Mouse (Mus musculus) bone marrow macrophage, adult 2 months (primary cell): ENCODE results near the gene Dst. TPM values are rescaled to one million over a fixed set of nuclear protein-coding genes. Genes with fewer than 3 reads are reported as not detected.
A peak's percentile ranks its signal among the peaks of the same experiment; 100 is the strongest.

Source experiments
- H3K27ac ChIP-seq: 2 replicates; pipeline ENCODE4 v1.5.1; 2012; ENCODE audit warnings: low read depth, low read length; ENCODE audit not compliant: insufficient read depth
- H3K4me1 ChIP-seq: 2 replicates; pipeline ENCODE4 v1.6.1; 2012; ENCODE audit warnings: low read length; ENCODE audit not compliant: control insufficient read depth, insufficient read depth
- H3K4me3 ChIP-seq: 2 replicates; pipeline ENCODE4 v1.5.1; 2012; ENCODE audit warnings: mild to moderate bottlenecking, low read length, moderate library complexity; ENCODE audit not compliant: insufficient read depth
- CTCF ChIP-seq: IDR thresholded peaks from 2 replicates; pipeline ENCODE4 v1.5.1; 2012; ENCODE audit warnings: low read depth, mild to moderate bottlenecking, low read length, moderate library complexity
- POLR2A ChIP-seq: IDR thresholded peaks from 2 replicates; pipeline ENCODE4 v1.6.1; 2012; ENCODE audit warnings: mild to moderate bottlenecking, low read depth, low read length, borderline replicate concordance
- polyA plus RNA-seq: library from polyadenylated mRNA; stranded (reverse); fragments of >200 nt; gene quantifications from 2 replicates; pipeline ENCODE4 v1.2.4, GENCODE M21; 2012; ENCODE audit not compliant: missing spikeins, insufficient read depth, insufficient read length

The Dst gene
- polyA plus RNA-seq, 1 experiment, result 8.5 TPM

DNA sequence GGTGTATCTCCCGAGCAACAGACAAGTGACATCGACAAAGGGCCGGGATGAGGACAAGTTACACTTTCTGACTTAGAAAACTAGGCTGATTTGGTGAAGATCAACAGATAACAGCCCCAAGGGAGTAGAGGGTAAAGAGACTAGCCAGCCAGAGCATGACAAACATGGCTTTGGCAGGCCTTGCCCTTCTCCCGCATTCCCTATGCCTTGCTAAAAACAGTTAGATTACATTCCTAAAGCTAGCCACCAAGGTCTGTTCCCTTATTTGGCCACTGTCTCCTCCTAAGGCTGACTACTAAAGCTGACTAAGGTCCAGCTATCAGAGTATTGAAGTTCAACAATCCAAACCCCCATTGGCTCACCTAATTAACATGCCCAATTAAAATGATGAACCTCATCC lies 404.8 kb downstream of the Dst start:
- peak overlapping the region; percentile 76; the same call in 1 of the 2 replicates for H3K27ac ChIP-seq
- H3K4me1 ChIP-seq, result peaks cover 24% of the 10 kb centered on the region
- no peak overlapping the region for H3K4me3 ChIP-seq
- TF ChIP-seq POLR2A, result no peak
- TF ChIP-seq CTCF, result no peak

DNA sequence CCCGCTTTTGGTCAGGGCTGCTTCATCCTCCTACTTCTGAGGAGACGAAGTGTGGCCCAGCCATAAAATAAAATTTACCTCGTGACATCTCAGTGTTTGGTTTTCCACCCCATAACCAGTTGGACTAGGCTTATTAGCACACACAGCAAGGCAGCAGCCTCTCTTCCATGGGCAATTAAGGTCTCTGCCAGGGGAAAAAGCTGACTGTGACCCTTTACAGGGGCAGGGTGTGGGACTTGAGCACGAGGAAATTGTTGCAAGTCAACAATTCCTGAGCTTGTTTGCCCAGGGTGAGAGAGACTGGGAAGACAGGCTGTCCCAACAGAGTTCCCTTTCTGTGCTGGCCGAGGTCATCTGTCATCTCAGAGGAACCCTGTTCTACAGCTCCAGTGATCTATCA lies 407.4 kb downstream of the Dst start:
- peaks cover 24% of the 10 kb centered on the region for H3K4me1 ChIP-seq
- TF ChIP-seq POLR2A, result no peak
- no peak for TF ChIP-seq CTCF

DNA sequence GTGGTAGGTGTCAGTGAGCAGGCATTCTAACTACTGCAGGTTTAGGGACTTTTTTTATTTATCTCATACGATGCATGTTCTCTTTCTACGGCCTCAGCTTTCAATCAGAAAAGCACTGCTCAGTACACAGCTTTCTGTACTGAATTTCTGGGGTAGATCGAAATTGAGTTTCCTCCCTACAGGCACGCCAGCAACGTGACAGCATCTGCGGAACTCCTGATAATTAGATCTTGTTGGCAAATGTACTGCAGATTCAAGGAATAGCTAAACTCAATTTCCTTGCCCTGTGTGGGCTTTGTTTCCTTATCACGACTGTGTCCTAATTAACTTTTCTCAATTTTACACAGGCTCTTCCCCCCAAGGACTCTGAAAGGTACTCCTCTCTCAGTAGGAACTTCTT lies 416.2 kb downstream of the Dst start:
- Histone ChIP-seq H3K4me3 (no peak overlapping the region), H3K27ac (no peak overlapping the region), H3K4me1 (no peaks in the 10 kb centered on the region)
- TF ChIP-seq POLR2A, result no peak
- no peak for TF ChIP-seq CTCF

More for the DNA sequence above, 407.4 kb downstream of the Dst start:
- H3K4me3 ChIP-seq, result no peak overlapping the region
- no peak overlapping the region for H3K27ac ChIP-seq

DNA sequence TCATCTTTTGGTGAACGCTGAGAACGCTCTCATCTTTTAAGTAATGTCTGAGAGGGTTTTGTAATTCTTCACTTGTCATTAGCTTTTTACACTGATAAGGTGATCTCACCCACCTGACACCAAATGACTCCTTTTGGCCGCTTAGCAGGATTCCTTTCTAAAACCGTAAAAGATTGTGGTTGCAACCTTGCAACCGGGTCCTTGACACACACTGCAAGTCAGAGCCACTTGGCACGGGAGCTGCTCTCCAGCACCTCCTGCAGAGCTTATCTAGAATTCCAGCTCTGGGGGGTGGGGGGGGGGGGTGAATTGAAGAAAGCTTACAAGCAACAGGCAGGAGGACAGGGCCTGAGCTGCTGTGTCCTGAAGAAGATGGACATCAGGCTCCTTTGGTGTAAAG lies 420.6 kb downstream of the Dst start:
- Histone ChIP-seq H3K27ac (no peak overlapping the region), H3K4me1 (no peaks in the 10 kb centered on the region), H3K4me3 (no peak overlapping the region)
- no peak for TF ChIP-seq CTCF

DNA sequence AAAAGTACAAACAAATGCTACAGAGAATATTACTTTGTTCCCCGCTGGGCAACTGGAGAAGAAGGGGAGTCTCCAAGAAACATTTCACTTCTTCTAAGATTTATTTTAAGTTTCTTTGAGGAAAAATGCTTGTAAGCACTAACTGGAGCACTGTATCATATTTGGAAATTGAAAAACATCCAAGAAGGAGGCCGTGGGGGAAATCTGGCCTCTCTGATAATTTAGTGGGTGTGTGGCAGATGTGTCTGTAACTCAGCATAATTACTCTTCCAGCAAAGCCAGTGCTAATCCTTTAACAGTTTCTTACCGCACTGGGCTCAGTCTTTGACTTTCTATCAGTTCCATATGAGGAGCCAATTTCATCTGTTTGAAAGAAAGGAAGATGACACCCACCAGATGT lies 423.7 kb downstream of the Dst start:
- TF ChIP-seq POLR2A (no peak), CTCF (no peak)
- H3K4me1 ChIP-seq, result no peaks in the 10 kb centered on the region
- no peak overlapping the region for H3K27ac ChIP-seq
- no peak overlapping the region for H3K4me3 ChIP-seq

Other genes starting within 250 kb of the Dst start
- gene Prim2, start 238.4 kb upstream of the Dst start, polyA plus RNA-seq, result 12.6 and 15.6 TPM in 2 replicates
- 5.1 and 6.4 TPM in 2 replicates for gene Rab23, start 188.3 kb upstream of the Dst start, polyA plus RNA-seq
- gene Bag2, start 150.4 kb upstream of the Dst start, polyA plus RNA-seq, result 1.1 and 2.0 TPM in 2 replicates
- 19.9 and 23.1 TPM in 2 replicates for gene Zfp451, start 93.6 kb upstream of the Dst start, polyA plus RNA-seq
- 0.42 and 1.2 TPM in 2 replicates for gene Bend6, start 409 bp upstream of the Dst start, polyA plus RNA-seq